Mouse (Mus musculus) lung, postnatal 0 days (tissue): ENCODE measurements around the gene Acly.

ENCODE experiments used
- CTCF ChIP-seq: IDR thresholded peaks from 2 replicates; pipeline ENCODE4 v1.5.1; 2016; ENCODE audit warnings: antibody characterized with exemption, mild to moderate bottlenecking
- EP300 ChIP-seq: IDR thresholded peaks from 2 replicates; pipeline ENCODE4 v1.6.1; 2016; ENCODE audit warnings: antibody characterized with exemption, mild to moderate bottlenecking, control low read depth

DNA sequence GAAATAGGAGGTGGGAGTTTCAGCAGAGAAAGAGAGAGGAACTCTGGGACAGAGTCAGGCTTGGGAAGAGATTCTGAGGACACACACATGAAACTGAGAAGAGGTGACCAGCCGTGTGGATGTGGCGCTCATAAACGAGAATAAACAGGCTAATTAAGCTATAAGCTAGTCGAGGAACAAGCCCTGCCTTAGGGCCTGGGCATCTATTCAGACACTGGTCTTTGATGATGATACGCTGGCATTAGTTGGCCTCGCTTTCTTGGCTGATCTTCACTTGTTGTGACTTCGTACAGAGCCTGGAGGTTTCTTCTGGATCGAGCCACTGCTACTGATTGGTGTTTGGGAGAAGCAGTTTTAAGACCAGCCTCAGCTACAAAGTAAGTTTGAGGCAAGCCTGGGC, 21.8 kb downstream of the Acly start:
- TF ChIP-seq CTCF = no peak
- TF ChIP-seq EP300 = no peak
